Mouse (Mus musculus) testis, adult 2 months (tissue): Measurements from ENCODE around the gene Esrrb. TPM values are rescaled to one million over a fixed set of nuclear protein-coding genes. Genes with fewer than 3 reads are reported as not detected.

Experiments
- H3K27ac ChIP-seq: fragments of 200-500 bp; 2 replicates; pipeline ENCODE4 v1.5.1; 2012; ENCODE audit warnings: low read depth, low read length; ENCODE audit not compliant: control insufficient read depth, insufficient read depth
- H3K27me3 ChIP-seq: fragments of 200-500 bp; 2 replicates; pipeline ENCODE4 v1.6.1; 2012; ENCODE audit warnings: mild to moderate bottlenecking, low read length, moderate library complexity; ENCODE audit not compliant: control insufficient read depth, insufficient read depth
- H3K36me3 ChIP-seq: fragments of 200-500 bp; 2 replicates; pipeline ENCODE4 v1.6.1; 2012; ENCODE audit warnings: mild to moderate bottlenecking, low read length; ENCODE audit not compliant: control insufficient read depth, insufficient read depth
- H3K4me1 ChIP-seq: fragments of 200-500 bp; 2 replicates; pipeline ENCODE4 v1.6.1; 2012; ENCODE audit warnings: low read length; ENCODE audit not compliant: control insufficient read depth, insufficient read depth
- H3K4me3 ChIP-seq: fragments of 200-500 bp; 2 replicates; pipeline ENCODE4 v1.5.1; 2012; ENCODE audit warnings: low read depth, mild to moderate bottlenecking, low read length, moderate library complexity, mixed read lengths; ENCODE audit not compliant: control insufficient read depth
- CTCF ChIP-seq: fragments of 200-500 bp; IDR thresholded peaks from 2 replicates; pipeline ENCODE4 v1.5.1; 2012; ENCODE audit warnings: low read depth, mild to moderate bottlenecking, inconsistent platforms, low read length, moderate library complexity; ENCODE audit not compliant: control insufficient read depth, insufficient read depth, insufficient replicate concordance
- POLR2A ChIP-seq: fragments of 200-500 bp; IDR thresholded peaks from 2 replicates; pipeline ENCODE4 v1.6.1; 2012; ENCODE audit warnings: low read depth, mild to moderate bottlenecking, inconsistent platforms, low read length, moderate library complexity; ENCODE audit not compliant: control insufficient read depth
- polyA plus RNA-seq: library from polyadenylated mRNA; depleted of rRNA; stranded (reverse); fragments of >200 nt; gene quantifications from 2 replicates; pipeline ENCODE4 v1.2.3, GENCODE M21; 2012

Esrrb gene
- polyA plus RNA-seq, 1 experiment = 6.3 TPM

DNA sequence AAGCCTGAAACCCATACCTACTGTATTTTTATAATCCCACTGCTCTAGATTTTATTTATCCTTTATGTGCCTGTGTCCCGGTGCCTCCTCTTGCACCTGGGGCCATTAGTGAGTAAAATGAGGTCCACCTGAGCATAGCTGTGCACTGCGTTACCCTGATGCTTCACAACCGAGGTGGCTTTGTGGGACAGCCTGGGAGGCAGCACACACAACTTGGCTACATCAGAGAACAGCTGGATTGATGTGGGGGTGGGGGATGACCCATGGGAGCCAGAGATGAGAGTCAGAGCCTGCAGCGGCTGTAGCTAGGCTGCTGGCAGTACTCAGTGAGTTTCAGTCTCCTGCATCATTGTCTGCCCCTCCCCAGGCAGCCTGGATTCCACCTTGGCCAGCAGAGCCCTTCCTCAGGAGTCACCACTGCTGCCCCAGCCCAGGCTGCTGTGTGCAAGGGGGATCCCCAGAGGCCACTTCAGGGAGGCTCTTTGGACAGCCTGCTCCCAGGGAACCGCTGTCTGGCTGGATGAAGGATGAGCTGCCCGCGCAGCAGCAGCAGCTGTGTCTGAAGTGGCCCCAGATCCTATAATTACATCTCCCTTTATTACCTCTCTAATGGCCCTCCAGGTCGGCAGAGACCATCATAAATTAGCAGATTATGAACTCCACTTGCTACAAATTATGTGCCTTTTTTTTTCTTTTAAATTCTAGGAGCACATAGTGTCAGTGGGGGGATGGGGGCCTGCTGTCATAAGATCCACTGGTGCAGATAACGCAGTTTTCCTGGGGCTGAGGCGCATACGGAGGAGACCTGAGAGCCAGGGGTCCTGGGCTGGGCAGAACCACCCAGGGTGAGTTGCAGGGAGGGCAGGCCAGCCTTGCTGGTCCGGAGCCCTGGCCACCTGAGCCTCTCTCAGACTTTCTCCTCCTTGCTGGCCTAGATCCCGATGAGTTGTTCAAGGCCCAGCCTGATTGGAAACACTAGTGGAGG lies 148.7 kb downstream of the Esrrb start:
- no peak overlapping the region for H3K4me3 ChIP-seq
- H3K27ac ChIP-seq = no peak overlapping the region
- no peaks in the 10 kb centered on the region for H3K36me3 ChIP-seq
- H3K27me3 ChIP-seq = no peaks in the 10 kb centered on the region
- TF ChIP-seq POLR2A (no peak), CTCF (no peak)
- no peaks in the 10 kb centered on the region; the same call in 1 of the 2 replicates for H3K4me1 ChIP-seq

DNA sequence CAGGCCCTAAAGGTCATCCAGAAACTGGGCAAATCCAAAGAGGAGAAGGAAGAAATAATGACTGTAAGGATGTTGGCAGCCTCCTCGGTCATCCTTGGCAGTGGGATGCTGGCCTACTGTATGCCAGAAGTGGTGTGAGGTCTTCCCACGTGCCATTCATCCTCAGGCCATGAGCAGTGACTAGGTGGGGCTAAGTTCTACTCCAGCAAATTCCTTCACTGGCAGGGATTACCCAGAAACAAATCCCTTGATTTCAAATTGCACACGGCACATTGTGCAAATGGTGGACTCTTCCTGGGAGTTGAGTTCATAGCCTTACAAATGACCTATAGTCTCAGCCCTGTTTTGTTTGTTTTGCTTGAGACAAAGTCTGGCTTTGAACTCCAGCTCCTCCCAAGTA lies 151.4 kb downstream of the Esrrb start:
- H3K36me3 ChIP-seq = no peaks in the 10 kb centered on the region
- H3K4me1 ChIP-seq = no peaks in the 10 kb centered on the region; the same call in none of the 2 replicates
- H3K4me3 ChIP-seq = no peak overlapping the region
- no peak overlapping the region for H3K27ac ChIP-seq
- TF ChIP-seq POLR2A = no peak
- no peak for TF ChIP-seq CTCF
- H3K27me3 ChIP-seq = no peaks in the 10 kb centered on the region

GRCm38 (mm10) chr12:86513596-86513995 lies 152.7 kb downstream of the Esrrb start:
- Histone ChIP-seq H3K4me3 (no peak overlapping the region), H3K27me3 (no peaks in the 10 kb centered on the region), H3K4me1 (no peaks in the 10 kb centered on the region; the same call in none of the 2 replicates), H3K36me3 (no peaks in the 10 kb centered on the region), H3K27ac (no peak overlapping the region)
- TF ChIP-seq POLR2A (no peak), CTCF (no peak)

DNA sequence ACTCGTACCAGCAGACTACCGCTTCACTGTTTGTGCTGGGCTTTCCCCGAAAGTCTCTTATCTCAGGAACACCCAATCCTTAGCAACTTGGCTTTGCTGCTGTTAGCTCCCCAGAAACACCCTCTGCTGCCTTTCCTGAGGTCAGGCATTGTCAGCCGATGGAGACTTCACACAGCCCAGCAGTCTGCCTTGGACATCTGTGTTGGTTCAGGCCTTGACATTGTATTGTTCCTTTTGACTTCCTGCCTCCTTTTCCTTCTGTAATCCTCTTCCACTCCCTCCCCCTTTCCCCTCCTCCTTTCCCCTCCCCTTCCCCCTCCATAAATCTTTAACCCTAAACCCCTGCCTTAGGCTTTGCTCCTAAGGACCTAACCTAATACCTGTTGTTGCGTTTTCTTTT lies 155.7 kb downstream of the Esrrb start:
- Histone ChIP-seq H3K27me3 (no peaks in the 10 kb centered on the region), H3K36me3 (no peaks in the 10 kb centered on the region), H3K27ac (no peak overlapping the region), H3K4me1 (no peaks in the 10 kb centered on the region; the same call in none of the 2 replicates), H3K4me3 (no peak overlapping the region)
- TF ChIP-seq POLR2A (no peak), CTCF (no peak)

DNA sequence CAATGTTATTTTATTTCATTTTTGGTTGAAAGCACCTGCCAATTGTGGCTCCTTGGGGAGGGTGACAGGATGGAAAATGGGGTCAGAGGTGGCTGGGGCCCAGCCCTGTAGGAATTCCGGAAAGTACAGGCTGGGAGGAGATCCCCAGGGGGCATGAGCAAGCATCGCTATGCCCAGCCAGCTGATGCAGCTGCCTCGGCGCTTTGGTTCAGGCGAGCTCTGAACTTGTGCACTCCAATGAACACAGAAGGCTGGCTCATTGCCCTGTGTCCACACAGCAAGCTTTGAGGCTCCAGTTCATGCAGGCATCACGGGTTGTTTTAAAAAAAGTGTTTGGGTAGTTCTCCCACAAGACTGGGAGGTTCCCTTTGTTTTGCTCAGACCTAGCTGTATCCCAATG lies 156.8 kb downstream of the Esrrb start:
- H3K4me1 ChIP-seq = no peaks in the 10 kb centered on the region; the same call in none of the 2 replicates
- no peaks in the 10 kb centered on the region for H3K27me3 ChIP-seq
- H3K4me3 ChIP-seq = no peak overlapping the region
- TF ChIP-seq CTCF = no peak
- TF ChIP-seq POLR2A = no peak
- H3K27ac ChIP-seq = no peak overlapping the region
- no peaks in the 10 kb centered on the region for H3K36me3 ChIP-seq

DNA sequence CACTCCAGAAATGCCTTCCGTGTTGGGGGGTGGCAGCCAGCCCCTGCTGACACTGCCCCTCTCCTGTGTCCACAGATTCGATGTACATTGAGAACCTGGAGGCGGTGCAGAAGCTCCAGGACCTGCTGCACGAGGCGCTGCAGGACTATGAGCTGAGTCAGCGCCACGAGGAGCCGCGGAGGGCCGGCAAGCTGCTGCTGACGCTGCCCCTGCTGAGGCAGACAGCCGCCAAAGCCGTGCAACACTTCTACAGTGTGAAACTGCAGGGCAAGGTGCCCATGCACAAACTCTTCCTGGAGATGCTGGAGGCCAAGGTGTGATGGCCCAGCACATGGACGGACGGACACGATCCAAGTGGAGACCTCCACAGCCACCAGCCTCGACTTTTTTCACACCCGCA lies 157.8 kb downstream of the Esrrb start:
- Histone ChIP-seq H3K27me3 (no peaks in the 10 kb centered on the region), H3K4me1 (no peaks in the 10 kb centered on the region; the same call in none of the 2 replicates), H3K4me3 (no peak overlapping the region), H3K36me3 (no peaks in the 10 kb centered on the region), H3K27ac (no peak overlapping the region)
- TF ChIP-seq CTCF (no peak), POLR2A (no peak)

GRCm38 (mm10) chr12:86534283-86534682 lies 173.4 kb downstream of the Esrrb start:
- H3K4me3 ChIP-seq = no peak overlapping the region
- H3K27ac ChIP-seq = no peak overlapping the region
- TF ChIP-seq CTCF (no peak), POLR2A (no peak)
- no peaks in the 10 kb centered on the region for H3K36me3 ChIP-seq
- no peaks in the 10 kb centered on the region for H3K27me3 ChIP-seq
- no peaks in the 10 kb centered on the region for H3K4me1 ChIP-seq
